Mouse (Mus musculus): ENCODE measurements around the gene Sva. TPM values are rescaled to one million over a fixed set of nuclear protein-coding genes. Genes with fewer than 3 reads are reported as not detected.

The Sva gene
- not detected in 2 replicates for polyA plus RNA-seq (2012; ENCODE audit: low replicate concordance)

DNA sequence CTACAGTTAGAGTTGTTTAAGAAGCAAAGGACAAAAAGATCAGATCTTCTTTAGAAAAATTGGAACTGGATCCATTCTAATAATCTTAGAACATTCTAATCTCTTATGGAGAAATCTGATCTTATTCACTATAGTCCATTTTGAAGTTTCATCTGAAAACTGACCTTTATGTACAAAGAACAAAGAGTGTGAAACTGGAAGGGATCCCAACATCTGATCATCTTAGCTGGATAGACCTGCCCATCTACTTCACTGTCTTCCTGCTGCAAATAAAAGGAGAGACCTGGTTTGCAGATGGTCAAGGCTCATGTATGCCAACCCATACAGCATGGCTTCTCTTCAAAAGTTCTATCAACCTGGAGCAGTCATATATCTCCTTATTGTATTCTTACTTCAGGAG, at the start of gene Sva:
Sva (plus strand) TSS at position 301 of the 400 bp plus-strand sequence.

Other genes with a start within 250 kb of the Sva start
- gene Pip, start 190.9 kb upstream of the Sva start, polyA plus RNA-seq (2012; ENCODE audit: low replicate concordance): not detected in 2 replicates
- not detected in 2 replicates for gene Sval2, start 185.4 kb upstream of the Sva start, polyA plus RNA-seq (2012; ENCODE audit: low replicate concordance)
- not detected in 2 replicates for gene Sval1, start 86.8 kb upstream of the Sva start, polyA plus RNA-seq (2012; ENCODE audit: low replicate concordance)
- gene Sval3, start 70.3 kb upstream of the Sva start, polyA plus RNA-seq (2012; ENCODE audit: low replicate concordance): not detected in 2 replicates
- not detected in 2 replicates for gene Tas2r139, start 102.5 kb downstream of the Sva start, polyA plus RNA-seq (2012; ENCODE audit: low replicate concordance)
- gene Tas2r144, start 176.9 kb downstream of the Sva start, polyA plus RNA-seq (2012; ENCODE audit: low replicate concordance): not detected in 2 replicates
- gene Gstk1, start 207.5 kb downstream of the Sva start, polyA plus RNA-seq (2012; ENCODE audit: low replicate concordance): 0.26 TPM in 1 of 2 replicates, not detected in the other
- not detected in 2 replicates for gene Tmem139, start 223.6 kb downstream of the Sva start, polyA plus RNA-seq (2012; ENCODE audit: low replicate concordance)
- gene Casp2, start 226.6 kb downstream of the Sva start, polyA plus RNA-seq (2012; ENCODE audit: low replicate concordance): 2.2 and 3.8 TPM in 2 replicates
- gene Clcn1, start 248.3 kb downstream of the Sva start, polyA plus RNA-seq (2012; ENCODE audit: low replicate concordance): 0.10 and 0.16 TPM in 2 replicates